Mouse (Mus musculus) thymus, postnatal 36 days (tissue): Measurements from ENCODE around the gene Gm49355.

ENCODE experiments used
- DNase-seq, 2 experiments: peaks; one replicate each; pipeline ENCODE4 v3.0.0; 2022; ENCODE audit warnings: mixed read lengths in 2 of 2

Gene Gm49355

DNA sequence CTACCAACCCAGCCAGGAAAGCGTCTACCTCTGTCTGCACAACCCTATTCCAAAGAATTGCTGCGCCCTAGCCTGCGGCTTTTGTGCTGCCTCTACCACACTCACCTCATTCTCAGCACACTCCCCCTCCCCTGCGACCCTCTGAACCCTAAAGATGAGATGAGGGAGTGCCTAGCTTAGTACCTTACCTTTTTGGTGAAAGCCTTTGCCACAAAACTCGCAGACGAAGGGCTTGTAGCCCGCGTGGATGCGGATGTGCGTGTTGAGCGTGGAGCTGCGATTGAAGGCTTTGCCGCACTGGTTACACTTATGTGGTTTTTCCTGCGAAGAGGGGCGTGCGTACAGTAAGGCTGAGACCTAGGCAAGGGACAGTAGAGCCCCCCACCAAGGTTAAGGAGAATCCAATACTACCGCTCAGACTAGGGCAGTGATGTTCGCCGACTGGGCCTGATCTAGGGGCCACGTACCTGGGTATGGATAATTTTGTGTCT is 59.7 kb downstream of the Gm49355 start:
- no peak for DNase-seq

DNA sequence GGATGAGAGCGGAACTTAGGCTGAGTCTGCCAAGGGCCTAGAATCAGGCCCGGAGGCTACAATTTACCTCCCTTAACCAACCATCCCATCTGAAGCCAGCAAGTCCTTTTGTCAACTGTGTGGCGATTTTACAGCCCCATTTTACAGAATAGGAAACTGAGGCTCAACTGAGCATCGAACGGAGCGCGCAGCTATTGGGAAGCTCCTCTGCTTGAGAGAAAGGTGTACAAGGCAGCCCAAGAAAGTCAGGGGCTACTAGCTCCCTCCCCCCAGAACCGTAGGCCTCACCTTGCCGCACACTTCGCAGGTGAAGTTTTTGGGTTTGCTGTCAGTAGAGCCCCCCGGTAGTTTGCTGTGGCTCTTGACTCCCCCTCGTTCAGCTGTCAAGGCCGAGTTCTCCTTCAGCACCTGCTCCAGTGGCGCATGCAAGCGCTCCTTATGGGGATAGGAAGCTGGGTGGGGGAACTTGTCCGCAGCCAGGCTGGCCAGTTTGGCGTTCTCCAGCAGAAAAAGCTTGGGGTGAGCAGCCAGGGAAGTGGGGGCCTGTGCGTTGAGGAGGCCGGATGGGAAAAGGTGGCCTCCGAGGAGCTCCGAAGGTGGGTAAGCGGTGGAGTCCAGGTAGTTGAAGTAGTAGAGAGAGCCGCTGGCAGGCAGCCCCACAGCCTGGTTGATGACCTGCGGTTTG is 60.4 kb downstream of the Gm49355 start:
- DNase-seq, result no peak

DNA sequence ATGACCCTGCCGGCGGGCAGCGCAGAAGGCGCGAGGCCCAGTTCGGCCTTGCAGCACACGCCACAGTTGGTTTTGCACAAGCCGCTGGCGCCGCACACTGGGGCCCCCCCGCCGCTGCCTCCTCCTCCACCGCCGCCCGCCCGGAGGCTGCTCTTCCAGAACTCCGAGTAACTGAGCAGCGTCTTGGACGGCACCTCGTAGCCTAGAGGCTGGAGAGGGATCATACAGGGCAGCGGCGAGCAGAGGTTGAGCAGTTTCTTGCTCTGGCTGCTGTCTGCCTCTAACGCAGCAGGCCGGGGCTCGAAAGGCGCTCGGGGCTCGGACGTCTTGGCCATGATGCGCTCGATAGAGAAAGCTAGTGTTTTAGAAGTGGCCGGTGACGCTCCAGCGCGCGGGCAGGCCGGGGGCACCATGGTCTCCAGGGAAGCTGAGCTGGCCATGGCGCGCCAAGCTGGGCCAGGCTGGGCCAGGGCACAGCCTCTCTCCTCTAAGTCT is 61.0 kb downstream of the Gm49355 start:
- DNase-seq, result no peak

DNA sequence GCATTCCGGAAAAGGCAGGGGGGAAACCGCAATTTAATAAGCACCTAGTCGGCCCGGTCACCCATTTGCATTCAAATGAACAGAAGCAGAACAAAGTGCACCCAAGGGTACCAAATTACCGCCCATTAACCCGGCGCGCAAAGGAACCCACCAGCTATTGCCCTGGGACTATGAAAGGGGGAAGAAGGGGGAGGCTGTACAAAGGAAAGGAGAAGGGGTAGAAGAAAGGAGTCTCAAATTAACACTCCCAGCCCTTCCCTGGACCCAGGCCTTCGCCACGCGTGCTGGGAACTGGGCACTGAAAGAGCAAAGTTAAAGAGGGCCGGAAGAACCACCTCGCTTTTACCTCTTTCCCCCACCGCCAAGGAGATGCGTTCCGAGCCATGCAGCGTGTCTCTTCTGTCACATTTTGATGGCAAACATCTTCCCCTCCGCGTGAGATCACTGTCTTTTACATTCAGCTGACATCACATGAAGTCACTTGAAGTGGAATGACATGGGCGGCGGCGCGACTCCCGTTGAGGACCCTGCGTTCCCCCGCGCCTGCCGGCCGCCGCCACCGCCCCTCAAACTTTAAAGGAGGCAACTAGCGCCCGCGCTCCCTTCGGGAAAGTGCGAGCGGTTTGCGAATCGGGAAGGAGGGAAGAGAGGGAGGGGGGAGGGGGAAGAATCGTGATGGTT is 61.6 kb downstream of the Gm49355 start:
- DNase-seq, result no peak

DNA sequence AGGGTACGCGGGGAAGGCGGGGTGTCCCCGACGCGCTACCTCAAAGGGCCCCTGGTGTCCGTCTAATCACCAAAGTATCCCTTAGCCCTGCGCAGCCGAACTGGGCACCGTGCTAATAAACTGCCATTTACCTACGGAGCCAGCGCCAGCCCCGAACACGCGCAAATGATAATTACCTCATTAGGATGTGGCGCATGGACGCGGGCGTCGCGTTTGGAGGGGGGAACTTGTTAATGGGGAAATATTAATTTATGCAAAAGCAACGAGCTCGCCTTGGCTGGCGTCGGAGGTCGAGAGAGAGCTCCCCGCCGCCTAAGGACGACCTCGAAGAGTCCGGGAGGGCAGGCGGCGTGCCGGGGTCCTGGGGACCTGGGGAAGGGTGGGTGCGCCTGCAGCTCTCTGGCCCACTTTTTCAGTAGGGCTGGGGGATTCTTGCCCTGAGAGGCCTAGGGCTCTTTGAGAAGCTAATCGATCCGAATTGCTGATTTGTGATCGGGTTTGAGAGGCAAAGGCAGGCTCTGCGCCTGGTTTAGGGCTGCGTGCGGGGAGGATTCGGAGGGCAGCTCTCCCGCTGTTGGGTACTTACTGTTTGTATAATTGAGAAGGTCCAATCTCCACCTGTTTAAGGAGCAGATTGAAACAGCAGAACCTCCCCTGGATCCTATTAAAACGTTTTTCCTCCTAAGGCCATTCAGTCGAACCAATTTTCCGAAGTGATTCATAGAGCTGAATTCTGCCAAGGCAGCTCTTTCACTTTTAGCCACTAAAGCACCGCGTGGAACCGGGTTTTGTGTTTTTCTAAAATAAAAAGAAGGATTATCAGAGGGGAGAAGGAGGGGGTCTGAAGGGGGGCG is 62.5 kb downstream of the Gm49355 start:
- DNase-seq, result no peak

DNA sequence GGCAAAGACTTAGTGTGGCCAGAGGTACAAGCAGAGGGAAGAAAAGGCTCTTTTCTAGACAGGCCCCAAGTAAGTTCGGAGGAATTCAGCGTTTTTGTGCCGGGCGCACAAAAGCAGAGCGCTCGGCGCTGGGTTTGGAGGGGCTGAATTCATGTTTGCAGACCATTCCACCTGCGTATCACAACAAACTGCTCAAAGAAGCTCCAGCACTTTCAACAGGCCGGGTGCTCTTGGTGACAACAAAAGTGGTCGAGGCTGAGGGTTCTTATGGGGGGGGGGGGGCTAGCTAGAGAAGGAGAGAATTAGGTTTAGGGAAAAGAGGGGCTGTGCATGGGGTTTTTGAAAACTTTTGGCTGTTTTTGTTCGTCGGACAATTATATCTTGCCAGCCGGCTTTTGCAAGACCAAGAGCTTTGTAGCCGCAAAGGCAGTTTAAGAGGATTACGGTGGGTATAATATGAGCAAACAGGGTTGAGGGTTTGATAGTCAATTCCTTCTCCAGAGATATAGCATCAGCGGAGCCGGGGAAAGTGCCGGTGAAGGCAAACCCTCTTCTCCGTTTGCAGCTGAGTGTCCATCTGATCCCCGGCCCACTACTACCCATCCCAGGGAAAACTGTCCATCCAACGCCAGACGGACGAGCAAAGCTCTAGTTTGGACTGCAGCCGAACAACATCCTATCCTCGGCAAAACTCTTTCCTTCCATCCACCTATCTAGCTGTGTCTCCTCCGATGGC is 63.3 kb downstream of the Gm49355 start:
- DNase-seq, result no peak

DNA sequence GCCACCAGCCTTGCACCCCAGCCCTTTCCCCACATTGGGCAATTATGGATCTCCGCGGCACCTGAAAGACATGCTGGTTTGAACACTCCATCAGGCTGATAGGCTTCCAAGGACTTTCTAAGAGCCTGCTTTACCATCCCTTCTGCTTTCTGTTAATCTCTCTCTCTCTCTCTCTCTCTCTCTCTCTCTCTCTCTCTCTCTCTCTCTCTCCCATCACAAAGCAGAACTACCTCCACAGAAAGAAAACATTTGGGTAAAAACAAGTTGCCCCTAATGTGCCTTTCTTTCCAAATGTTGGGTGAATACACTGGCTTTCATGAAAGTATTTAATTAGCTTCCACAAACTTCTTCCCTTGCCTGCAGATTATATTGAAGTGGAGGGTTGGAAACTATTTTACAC is 64.3 kb downstream of the Gm49355 start, which contains the start of gene Fezf2:
Gene Fezf2, minus strand, starts transcription at position 101 of the 400 bp plus-strand sequence.
- no peak for DNase-seq

DNA sequence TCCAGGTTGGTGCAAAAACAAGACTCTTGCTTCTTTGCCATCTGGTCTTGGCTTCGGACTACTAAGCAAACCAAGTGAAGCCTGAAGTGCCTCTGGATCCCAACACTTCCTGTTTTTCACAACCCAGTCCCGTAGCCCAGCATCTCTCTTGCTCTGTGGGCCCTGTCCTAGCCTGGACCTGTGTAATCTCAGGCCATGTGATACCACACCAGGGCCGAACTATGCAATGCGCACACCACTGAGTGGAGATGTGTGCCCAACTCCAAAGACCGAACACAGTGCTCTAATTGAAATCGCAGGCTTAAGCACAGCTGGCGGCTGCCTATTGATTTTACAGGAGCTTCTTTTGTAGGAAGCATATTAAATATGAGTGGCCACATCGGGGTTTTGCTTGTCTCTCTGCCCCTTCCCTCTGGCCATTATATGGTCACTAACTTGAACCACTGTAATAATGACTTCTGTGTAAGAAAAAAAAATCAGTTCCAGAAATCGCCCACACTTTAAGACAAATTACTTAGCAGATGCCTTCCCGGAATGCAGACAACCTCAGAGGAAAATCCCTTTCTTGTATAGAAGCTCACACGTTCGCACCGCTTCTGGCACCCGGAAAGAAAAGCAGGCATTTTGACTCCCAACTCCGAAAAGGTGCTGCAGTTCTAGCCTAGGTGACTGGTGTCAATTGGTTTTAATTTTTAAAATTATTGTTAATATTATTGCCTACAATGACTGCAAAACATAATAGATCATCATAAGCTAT is 65.7 kb downstream of the Gm49355 start:
- no peak for DNase-seq

DNA sequence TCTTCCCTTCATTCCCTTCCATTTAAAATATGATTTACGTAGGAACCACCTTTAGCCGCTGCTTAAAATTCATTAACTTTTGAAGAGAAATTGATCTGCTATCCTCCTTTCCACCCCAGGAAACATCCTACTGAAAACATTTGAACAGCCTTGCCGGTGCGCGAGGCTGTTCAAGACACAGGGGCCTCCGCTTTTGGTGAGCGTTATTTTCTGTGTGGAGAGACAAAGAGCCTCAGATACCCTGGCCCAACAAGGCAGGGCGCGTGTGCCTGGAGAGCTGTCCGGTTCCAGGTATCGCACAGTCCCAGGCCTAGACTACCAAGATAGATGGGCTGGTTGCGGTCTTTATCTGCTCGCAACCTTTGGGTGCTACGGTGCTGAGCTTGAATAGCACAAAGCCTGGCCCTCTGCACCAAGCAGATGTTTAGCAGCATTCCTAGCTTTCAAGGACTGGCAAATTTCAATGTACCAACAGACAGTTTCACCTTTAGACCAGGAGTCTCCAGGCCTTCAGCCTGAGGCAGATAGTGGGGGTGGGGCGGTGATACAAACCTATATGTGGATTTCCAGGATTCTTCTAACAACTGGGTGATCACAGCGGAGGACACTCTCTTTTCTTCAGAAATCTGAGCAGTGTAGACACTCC is 66.6 kb downstream of the Gm49355 start:
- DNase-seq, result no peak
